Comparison of ENCODE assay signal across 11 mouse cellular contexts in the genomic region with DNA sequence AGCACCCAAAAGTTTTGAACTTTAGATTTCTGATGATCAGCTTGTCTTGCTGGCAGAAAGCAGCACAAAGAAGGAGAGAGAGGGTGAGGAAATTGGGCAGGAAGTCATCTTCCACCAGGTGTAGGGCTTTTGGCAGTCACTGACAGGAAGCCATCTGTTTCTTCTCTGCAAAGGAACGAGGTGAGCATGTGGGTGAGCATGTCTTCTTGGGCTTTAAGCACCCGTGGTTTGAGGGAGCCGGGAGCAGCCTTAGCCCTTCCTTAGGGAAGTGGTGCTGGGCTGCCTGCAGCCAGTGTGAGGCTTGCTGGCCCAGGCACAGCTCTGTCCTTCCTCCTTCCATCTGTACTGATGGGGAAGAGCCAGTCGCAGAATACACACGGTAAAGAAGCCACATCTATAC. TPM values are rescaled to one million over a fixed set of nuclear protein-coding genes. Genes with fewer than 3 reads are reported as not detected.
DNase-seq lines count a peak whose midpoint lies in the region; ATAC-seq lines count a peak whose summit lies in the region.
"Had no signal": no experiment of that assay in that cellular context is flagged by ENCODE, and none has a peak within 500 bp of the region (broad histone marks: within the 10 kb centered on the region; RNA-seq: fewer than 3 reads in every experiment).

No protein-coding gene starts in this region.

- ATAC-seq in monocyte, adult 5-6 weeks (replicated peaks; ENCODE audit: insufficient number of reproducible peaks, low FRiP score, low TSS enrichment, poor library complexity, severe bottlenecking): 0 out of 2 replicates have a peak, but pooled peaks have one; percentile 27
- ATAC-seq: intestine, postnatal 0 days had no signal

- peak; percentile 54 for DNase-seq in A20 (ENCODE audit: low read depth, low spot score)
- peak; percentile 13 for DNase-seq in MN1 (ENCODE audit: low spot score)
- peak; percentile 61 to 64 for DNase-seq in cerebellum, postnatal 10 days
- DNase-seq in adipocyte (ENCODE audit: low spot score): no peak
- no peak for DNase-seq in heart, postnatal 4 days
- DNase-seq in heart, postnatal 36 days: no peak
- DNase-seq: adrenal gland, postnatal 10 days; retina, postnatal 1 day had no signal

- intact Hi-C loops in heart, postnatal 36 days (cut with DNase I): no loop called here

RNA-seq across cellular contexts. Expression of a gene that starts 5.5 kb away (rescaled TPM):
- 36.3 to 68.6 TPM (median 52.1 TPM) in 3 replicates for total RNA-seq in monocyte, adult 5-6 weeks (2017)
- 10 to 100 TPM; 28.9 to 30.7 TPM for total RNA-seq in heart, postnatal 4 days (2021)
- total RNA-seq in heart, postnatal 36 days (2021): 10 to 100 TPM; 48.0 to 48.6 TPM

RNA-seq across cellular contexts. Expression of a gene that starts 13.5 kb away (rescaled TPM):
- total RNA-seq in monocyte, adult 5-6 weeks (2017): not detected in 3 replicates
- not detected for total RNA-seq in heart, postnatal 4 days (2021)
- not detected for total RNA-seq in heart, postnatal 36 days (2021)
- total RNA-seq: MEL had no signal

Comparison
In these comparisons a context has a peak if more than half of its experiments do, and no peak if none do; other contexts are left out.
1. DNase-seq: peak in A20 (single experiment), MN1 (single experiment) and cerebellum, postnatal 10 days (2 of 2); none in adipocyte (single experiment), heart, postnatal 4 days (single experiment) and heart, postnatal 36 days (0 of 2).